Mouse (Mus musculus) G1E (cell line): ENCODE measurements around the gene Polr2a.

Experiments used
- CTCF ChIP-seq: IDR thresholded peaks from 2 replicates; pipeline ENCODE4 v1.5.1; 2012; ENCODE audit warnings: low read depth, low read length, inconsistent platforms, mixed read lengths
- GATA1 ChIP-seq: IDR thresholded peaks from 2 replicates; pipeline ENCODE4 v1.6.1; 2012; ENCODE audit warnings: borderline replicate concordance, low read length, inconsistent platforms, mixed read lengths

DNA sequence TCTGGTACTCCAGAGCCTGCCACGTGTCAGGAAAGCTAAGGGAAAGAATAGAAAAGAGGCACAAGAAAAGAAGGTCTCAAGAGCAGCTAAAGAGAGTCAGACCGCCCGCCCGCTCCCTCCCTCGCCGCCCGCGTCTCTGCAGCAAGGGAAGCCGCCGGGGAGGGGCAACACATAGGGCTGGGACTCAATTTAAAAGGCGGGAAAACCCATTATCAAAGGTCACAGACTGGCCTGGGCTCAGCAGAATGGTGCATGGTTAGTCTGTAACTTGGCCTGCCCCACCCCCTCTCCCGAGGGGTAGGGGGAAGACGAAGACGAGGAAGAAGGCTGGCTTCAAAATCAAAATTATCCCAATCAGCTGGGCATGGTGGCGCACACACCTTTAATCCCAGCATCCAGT lies 39.8 kb downstream of the Polr2a start:
- TF ChIP-seq CTCF (no peak), GATA1 (no peak)
